In genomic region chr11:86993041-86994037, GRCm38 (mm10) we compare ENCODE assay signal across 8 mouse cellular contexts. TPM values are rescaled to one million over a fixed set of nuclear protein-coding genes. Genes with fewer than 3 reads are reported as not detected.
DNase-seq lines count a peak whose midpoint lies in the region; ATAC-seq and TF ChIP-seq lines count a peak whose summit lies in the region.

Gene Ypel2, minus strand, starts transcription at chr11:86993707.

- H3K27me3 ChIP-seq in MEL (ENCODE audit: control insufficient read depth in 1 of 2, insufficient read depth in 2 of 2, low read length in 2 of 2) = no peaks in the 10 kb centered on the region
- H3K27me3 ChIP-seq in lung, embryonic 15.5 days = no peaks in the 10 kb centered on the region

- peaks cover 0 to 22% of the 10 kb centered on the region in 2 experiments; a peak in 2 of 4 replicates for H3K36me3 ChIP-seq in MEL (ENCODE audit: control insufficient read depth in 1 of 2, insufficient read depth in 2 of 2, low read length in 2 of 2)
- H3K36me3 ChIP-seq in lung, embryonic 15.5 days = no peaks in the 10 kb centered on the region

- peaks cover 13 to 18% of the 10 kb centered on the region in 2 experiments for H3K4me1 ChIP-seq in MEL (ENCODE audit: control insufficient read depth in 1 of 2, insufficient read depth in 2 of 2, low read length in 2 of 2)
- peaks cover 33% of the 10 kb centered on the region for H3K4me1 ChIP-seq in lung, embryonic 15.5 days
- peaks cover 16% of the 10 kb centered on the region for H3K4me1 ChIP-seq in olfactory bulb, adult 2 months (ENCODE audit: control insufficient read depth, insufficient read depth, low read length)

- no peak for TF ChIP-seq EP300 in MEL (IDR thresholded peaks at IDR 0.05; ENCODE audit: low read depth in 1 of 2, low read length in 2 of 2)

- peak; percentile 88 to 92 for ATAC-seq in hematopoietic stem cell, adult 5-6 weeks (replicated peaks in 1 of 2; ENCODE audit: insufficient read depth in 1 of 2, low FRiP score in 2 of 2, low TSS enrichment in 1 of 2, low read depth in 1 of 2, poor library complexity in 2 of 2, severe bottlenecking in 2 of 2)
- ATAC-seq in lung, embryonic 15.5 days (ENCODE audit: borderline replicate concordance, extremely low read depth, low FRiP score, low TSS enrichment) = peak; percentile 100

- peak; percentile 98 for DNase-seq in MEL (ENCODE audit: low read depth, low spot score)
- peak; percentile 95 to 98 for DNase-seq in cerebellum, adult 18-20 months
- peak; percentile 95 for DNase-seq in forelimb bud, embryonic 11.5 days (ENCODE audit: low read depth, low spot score)
- peak; percentile 90 for DNase-seq in layer of hippocampus, adult 9-10 months (ENCODE audit: low spot score)
- DNase-seq in thymus, adult 18-20 months = peak; percentile 97 to 98

- peak within 1 kb of the TSS; percentile 77 to 95 for H3K4me3 ChIP-seq in MEL (ENCODE audit: control insufficient read depth in 1 of 2, insufficient read depth in 1 of 2, low read depth in 2 of 2, low read length in 2 of 2)
- H3K4me3 ChIP-seq in lung, embryonic 15.5 days = peak within 1 kb of the TSS; percentile 97
- H3K4me3 ChIP-seq in olfactory bulb, adult 2 months (ENCODE audit: insufficient read depth, low read depth, low read length) = peak within 1 kb of the TSS; percentile 98

- TF ChIP-seq RAD21 in MEL (IDR thresholded peaks at IDR 0.05; ENCODE audit: low read depth, low read length) = no peak

- H3K9me3 ChIP-seq in MEL (replicated peaks; ENCODE audit: insufficient read depth, low read length) = no peaks in the 10 kb centered on the region
- no peaks in the 10 kb centered on the region for H3K9me3 ChIP-seq in lung, embryonic 15.5 days

- peak within 1 kb of the TSS; percentile 47 for H3K27ac ChIP-seq in MEL (ENCODE audit: control insufficient read depth, low read depth, low read length)
- peak within 1 kb of the TSS; percentile 92 for H3K27ac ChIP-seq in lung, embryonic 15.5 days
- H3K27ac ChIP-seq in olfactory bulb, adult 2 months (ENCODE audit: insufficient read depth, low read depth, low read length) = peak within 1 kb of the TSS; percentile 94

- peak within 1 kb of the TSS; percentile 85 for H3K4me2 ChIP-seq in lung, embryonic 15.5 days

- WGBS in lung, embryonic 15.5 days = under 1% methylated on average over 96 of the region's 96 CpGs
- under 1% methylated on average over 94 of the region's 96 CpGs for WGBS in olfactory bulb, adult 2 months

- H3K79me2 ChIP-seq in MEL (ENCODE audit: control insufficient read depth, insufficient read depth, low read length, poor library complexity) = no peaks in the 10 kb centered on the region; the same call in 1 of the 2 replicates

- H3K9ac ChIP-seq in MEL (ENCODE audit: control insufficient read depth, low read depth, low read length, poor library complexity, severe bottlenecking) = peak within 1 kb of the TSS; percentile 69
- peak within 1 kb of the TSS; percentile 69 for H3K9ac ChIP-seq in lung, embryonic 15.5 days

- no peak for TF ChIP-seq CTCF in MEL (IDR thresholded peaks at IDR 0.05 in 2 of 3, conservative IDR thresholded peaks at IDR 0.05 in 1 of 3; ENCODE audit: control insufficient read depth in 1 of 3, insufficient read depth in 1 of 3, low read depth in 2 of 3, low read length in 3 of 3, poor library complexity in 1 of 3, severe bottlenecking in 1 of 3)
- TF ChIP-seq CTCF in olfactory bulb, adult 2 months (IDR thresholded peaks at IDR 0.05; ENCODE audit: insufficient read depth, low read depth, low read length) = no peak

- TF ChIP-seq POLR2A in MEL (IDR thresholded peaks at IDR 0.05; ENCODE audit: control insufficient read depth in 1 of 2, insufficient read depth in 1 of 2, low read depth in 1 of 2, low read length in 2 of 2, poor library complexity in 1 of 2) = 0 out of 4 replicates have a peak, but pooled peaks have one; percentile 25 to 42
- peak; percentile 95 for TF ChIP-seq POLR2A in olfactory bulb, adult 2 months (IDR thresholded peaks at IDR 0.05; ENCODE audit: insufficient read depth, low read depth, low read length)

TF ChIP-seq in MEL, 35 proteins besides CTCF, POLR2A, EP300 and RAD21:
- TF ChIP-seq TBP (IDR thresholded peaks at IDR 0.05; ENCODE audit: low read depth, low read length) (no peak), ZMIZ1 (IDR thresholded peaks at IDR 0.05; ENCODE audit: low read depth, low read length) (peak; percentile 30; the same call in 1 of the 2 replicates), NELFE (IDR thresholded peaks at IDR 0.05; ENCODE audit: low read depth, low read length) (no peak; the same call in 1 of the 2 replicates), POLR2AphosphoS5 (IDR thresholded peaks at IDR 0.05; ENCODE audit: borderline replicate concordance, low read depth, low read length) (no peak), USF1 (IDR thresholded peaks at IDR 0.05; ENCODE audit: low read depth, low read length) (peak; percentile 94), ELF1 (IDR thresholded peaks at IDR 0.05; ENCODE audit: low read depth, low read length) (no peak), E2F4 (IDR thresholded peaks at IDR 0.05; ENCODE audit: borderline replicate concordance, low read depth, low read length) (no peak), ZNF384 (IDR thresholded peaks at IDR 0.05; ENCODE audit: low read depth, low read length) (no peak), MAFK (IDR thresholded peaks at IDR 0.05; ENCODE audit: borderline replicate concordance, low read depth, low read length) (no peak), TAL1 (IDR thresholded peaks at IDR 0.05; ENCODE audit: low read length) (no peak), NRF1 (IDR thresholded peaks at IDR 0.05; ENCODE audit: insufficient read depth, low read depth, low read length, poor library complexity, severe bottlenecking) (no peak), UBTF (IDR thresholded peaks at IDR 0.05; ENCODE audit: borderline replicate concordance, insufficient read depth, low read depth, low read length) (no peak), MXI1 (IDR thresholded peaks at IDR 0.05; ENCODE audit: low read depth, low read length) (peak; percentile 83), SMC3 (IDR thresholded peaks at IDR 0.05; ENCODE audit: low read depth, low read length) (no peak), ZKSCAN1 (IDR thresholded peaks at IDR 0.05; ENCODE audit: low read depth, low read length) (no peak), BHLHE40 (IDR thresholded peaks at IDR 0.05; ENCODE audit: borderline replicate concordance, low read depth, low read length) (no peak), ETS1 (IDR thresholded peaks at IDR 0.05; ENCODE audit: low read depth, low read length) (0 out of 2 replicates have a peak, but pooled peaks have one; percentile 6), MYB (IDR thresholded peaks at IDR 0.05; ENCODE audit: low read depth, low read length) (no peak), HCFC1 (IDR thresholded peaks at IDR 0.05; ENCODE audit: low read depth, low read length) (no peak; the same call in 1 of the 2 replicates), CHD2 (IDR thresholded peaks at IDR 0.05; ENCODE audit: low read length) (peak; percentile 75), POLR2AphosphoS2 (IDR thresholded peaks at IDR 0.05; ENCODE audit: low read length) (no peak), TCF12 (IDR thresholded peaks at IDR 0.05; ENCODE audit: low read depth, low read length) (no peak), MAZ (IDR thresholded peaks at IDR 0.05; ENCODE audit: low read depth, low read length) (peak; percentile 90), SIN3A (IDR thresholded peaks at IDR 0.05; ENCODE audit: low read length) (peak; percentile 98), USF2 (IDR thresholded peaks at IDR 0.05; ENCODE audit: borderline replicate concordance in 1 of 2, insufficient read depth in 1 of 2, low read depth in 1 of 2, low read length in 2 of 2) (peak in 1 of 2 experiments; percentile 67; a peak in 1 of 4 replicates), KAT2A (conservative IDR thresholded peaks at IDR 0.05; ENCODE audit: low read depth, low read length) (no peak), GATA1 (IDR thresholded peaks at IDR 0.05; ENCODE audit: low read depth, low read length) (no peak), CHD1 (IDR thresholded peaks at IDR 0.05; ENCODE audit: low read depth, low read length) (no peak), MYC (IDR thresholded peaks at IDR 0.05; ENCODE audit: low read depth, low read length) (no peak), GABPA (IDR thresholded peaks at IDR 0.05; ENCODE audit: low read depth, low read length) (no peak), MEF2A (IDR thresholded peaks at IDR 0.05; ENCODE audit: extremely low read depth, insufficient replicate concordance, low read depth, low read length, poor library complexity, severe bottlenecking) (no peak), JUND (IDR thresholded peaks at IDR 0.05; ENCODE audit: low read depth, low read length) (no peak), MAX (IDR thresholded peaks at IDR 0.05; ENCODE audit: low read length) (peak; percentile 95), ZC3H11A (IDR thresholded peaks at IDR 0.05; ENCODE audit: low read depth, low read length) (no peak), RCOR1 (IDR thresholded peaks at IDR 0.05; ENCODE audit: low read depth, low read length) (no peak)

RNA-seq across cellular contexts. Expression of gene Ypel2, which starts in this region (rescaled TPM):
- total RNA-seq in MEL (2012; rRNA removed) = 0.23 and 0.33 TPM in 2 replicates
- under 1 TPM in 1 of 2 experiments, not detected in 1; 0.52 TPM for polyA plus RNA-seq in MEL (2012; ENCODE audit: insufficient read depth in 1 of 2, insufficient read length in 2 of 2, low read depth in 1 of 2, low replicate concordance in 2 of 2, missing spikeins in 1 of 2)
- 5.4 and 5.5 TPM in 2 replicates for total RNA-seq in hematopoietic stem cell, adult 5-6 weeks (2017)
- 9.0 and 9.4 TPM in 2 replicates for polyA plus RNA-seq in lung, embryonic 15.5 days (2015; fragmentation: Nextera tagmentation; extraction: Ambion mirVana)
- polyA plus RNA-seq in olfactory bulb, adult 2 months (2012; ENCODE audit: insufficient read depth, insufficient read length, low replicate concordance, missing spikeins) = not detected in 2 replicates

Comparison
In these comparisons a context has a peak if more than half of its experiments do, and no peak if none do; other contexts are left out.
1. Peak in every context shown above with its lines: DNase-seq, ATAC-seq, H3K4me3 ChIP-seq and H3K27ac ChIP-seq.
2. Peak in DNase-seq, H3K4me3 ChIP-seq, H3K27ac ChIP-seq and H3K9ac ChIP-seq in MEL; RNA of the gene not detected or under 1 TPM.